ENCODE assay signal across 19 mouse cellular contexts in genomic region chr11:114968752-114969207, GRCm38 (mm10). TPM values are rescaled to one million over a fixed set of nuclear protein-coding genes. Genes with fewer than 3 reads are reported as not detected.
DNase-seq lines count a peak whose midpoint lies in the region; ATAC-seq and TF ChIP-seq lines count a peak whose summit lies in the region.
"Had no signal": no experiment of that assay in that cellular context is flagged by ENCODE, and none has a peak within 500 bp of the region (broad histone marks: within the 10 kb centered on the region; RNA-seq: fewer than 3 reads in every experiment).

Gene Cd300c, minus strand, starts transcription at chr11:114969157.

- TF ChIP-seq CTCF in bone marrow macrophage, adult 2 months (IDR thresholded peaks at IDR 0.05; ENCODE audit: low read depth, low read length) = no peak
- no peak for TF ChIP-seq CTCF in thymus, adult 2 months (IDR thresholded peaks at IDR 0.05; ENCODE audit: borderline replicate concordance, control insufficient read depth, extremely low read depth, insufficient read depth, low read length, poor library complexity)
- TF ChIP-seq CTCF in hindbrain, postnatal 0 days (IDR thresholded peaks at IDR 0.05; ENCODE audit: low read depth) = no peak

- no peaks in the 10 kb centered on the region for H3K9me3 ChIP-seq in hindbrain, postnatal 0 days (ENCODE audit: low read length)

- H3K27ac ChIP-seq in bone marrow macrophage, adult 2 months (ENCODE audit: insufficient read depth, low read depth, low read length) = peak within 1 kb of the TSS; percentile 85
- H3K27ac ChIP-seq in thymus, adult 2 months (ENCODE audit: control insufficient read depth, insufficient read depth, low read length) = no peak within 1 kb of the TSS
- no peak within 1 kb of the TSS for H3K27ac ChIP-seq in hindbrain, postnatal 0 days
- H3K27ac ChIP-seq: midbrain, embryonic 10.5 days had no signal

- WGBS in thymus, adult 2 months = 63% methylated on average over 9 of the region's 9 CpGs
- 80% methylated on average over 9 of the region's 9 CpGs for WGBS in hindbrain, postnatal 0 days

- DNase-seq in layer of hippocampus, adult 9-11 months = peak; percentile 72
- no peak for DNase-seq in layer of hippocampus, postnatal 36 days
- peak; percentile 41 for DNase-seq in 416B (ENCODE audit: low read depth)
- peak; percentile 52 for DNase-seq in lung, postnatal 36 days
- DNase-seq in thymus, postnatal 4 days = no peak
- DNase-seq in thymus, adult 2 months = no peak
- DNase-seq in hindbrain, postnatal 0 days (ENCODE audit: low spot score) = no peak
- DNase-seq: adrenal gland, adult 2 months; cerebellum, adult 11 months; kidney, adult 11 months; spleen, adult 18-20 months had no signal

- H3K36me3 ChIP-seq in thymus, adult 2 months (ENCODE audit: control insufficient read depth, insufficient read depth, low read length) = no peaks in the 10 kb centered on the region
- H3K36me3 ChIP-seq in hindbrain, postnatal 0 days (ENCODE audit: insufficient read depth, low read length) = no peaks in the 10 kb centered on the region
- H3K36me3 ChIP-seq: midbrain, embryonic 10.5 days had no signal

- TF ChIP-seq POLR2A in bone marrow macrophage, adult 2 months (IDR thresholded peaks at IDR 0.05; ENCODE audit: borderline replicate concordance, low read depth, low read length) = no peak
- TF ChIP-seq POLR2A in thymus, adult 2 months (IDR thresholded peaks at IDR 0.05; ENCODE audit: control insufficient read depth, extremely low read depth, insufficient read depth, low read length, poor library complexity) = no peak

- no peak within 1 kb of the TSS for H3K9ac ChIP-seq in hindbrain, postnatal 0 days (replicated peaks; ENCODE audit: low read length)

- H3K4me2 ChIP-seq in hindbrain, postnatal 0 days (ENCODE audit: low read depth, low read length) = no peak within 1 kb of the TSS

- peaks cover 39% of the 10 kb centered on the region for H3K4me1 ChIP-seq in bone marrow macrophage, adult 2 months (ENCODE audit: control insufficient read depth, insufficient read depth, low read length)
- no peaks in the 10 kb centered on the region for H3K4me1 ChIP-seq in thymus, adult 2 months (replicated peaks; ENCODE audit: control insufficient read depth, insufficient read depth, low read length)
- H3K4me1 ChIP-seq in hindbrain, postnatal 0 days (ENCODE audit: insufficient read depth, low read length) = no peaks in the 10 kb centered on the region
- H3K4me1 ChIP-seq: midbrain, embryonic 10.5 days had no signal

- ATAC-seq in hindbrain, postnatal 0 days = no peak
- ATAC-seq: forebrain, embryonic 16.5 days had no signal

- H3K27me3 ChIP-seq in thymus, adult 2 months (ENCODE audit: control insufficient read depth, insufficient read depth, low read length) = no peaks in the 10 kb centered on the region
- no peaks in the 10 kb centered on the region for H3K27me3 ChIP-seq in hindbrain, postnatal 0 days (ENCODE audit: insufficient read depth, low read length)

- H3K4me3 ChIP-seq in bone marrow macrophage, adult 2 months (ENCODE audit: insufficient read depth, low read length) = no peak within 1 kb of the TSS
- H3K4me3 ChIP-seq in thymus, adult 2 months (ENCODE audit: control insufficient read depth, insufficient read depth, low read length) = no peak within 1 kb of the TSS
- H3K4me3 ChIP-seq in hindbrain, postnatal 0 days (ENCODE audit: low read length) = no peak within 1 kb of the TSS
- H3K4me3 ChIP-seq: midbrain, embryonic 10.5 days had no signal

RNA-seq across cellular contexts. Expression of gene Cd300c, which starts in this region (rescaled TPM):
- not detected for total RNA-seq in layer of hippocampus, postnatal 36 days (2021)
- 1.5 and 1.7 TPM in 2 replicates for polyA plus RNA-seq in bone marrow macrophage, adult 2 months (2012; ENCODE audit: insufficient read depth, insufficient read length, missing spikeins)
- 2.1 and 5.8 TPM in 2 replicates for polyA plus RNA-seq in thymus, adult 2 months (2012; rRNA removed)
- not detected in 2 replicates for total RNA-seq in hindbrain, postnatal 0 days (2014; rRNA removed)
- not detected in 2 replicates for polyA plus RNA-seq in hindbrain, postnatal 0 days (2015; fragmentation: Nextera tagmentation; extraction: Ambion mirVana)
- total RNA-seq: adrenal gland, adult 2 months; gastrocnemius, postnatal 4 days; layer of hippocampus, adult 18-20 months had no signal
- polyA plus RNA-seq: adrenal gland, adult 2 months; cortical plate, adult 2 months; forebrain, embryonic 16.5 days; hindbrain, embryonic 11.5 days; limb, embryonic 11.5 days; midbrain, embryonic 10.5 days had no signal

Comparison
In these comparisons a context has a peak if more than half of its experiments do, and no peak if none do; other contexts are left out.
1. DNase-seq: peak in layer of hippocampus, adult 9-11 months (single experiment), 416B (single experiment) and lung, postnatal 36 days (single experiment); none in layer of hippocampus, postnatal 36 days (0 of 2), thymus, postnatal 4 days (single experiment), thymus, adult 2 months (single experiment) and hindbrain, postnatal 0 days (single experiment).